Mouse (Mus musculus) bone marrow macrophage, adult 2 months (primary cell): ENCODE data around the gene Hcn1.

ENCODE experiments used
- CTCF ChIP-seq: IDR thresholded peaks from 2 replicates; pipeline ENCODE4 v1.5.1; 2012; ENCODE audit warnings: low read depth, mild to moderate bottlenecking, low read length, moderate library complexity
- POLR2A ChIP-seq: IDR thresholded peaks from 2 replicates; pipeline ENCODE4 v1.6.1; 2012; ENCODE audit warnings: mild to moderate bottlenecking, low read depth, low read length, borderline replicate concordance

DNA sequence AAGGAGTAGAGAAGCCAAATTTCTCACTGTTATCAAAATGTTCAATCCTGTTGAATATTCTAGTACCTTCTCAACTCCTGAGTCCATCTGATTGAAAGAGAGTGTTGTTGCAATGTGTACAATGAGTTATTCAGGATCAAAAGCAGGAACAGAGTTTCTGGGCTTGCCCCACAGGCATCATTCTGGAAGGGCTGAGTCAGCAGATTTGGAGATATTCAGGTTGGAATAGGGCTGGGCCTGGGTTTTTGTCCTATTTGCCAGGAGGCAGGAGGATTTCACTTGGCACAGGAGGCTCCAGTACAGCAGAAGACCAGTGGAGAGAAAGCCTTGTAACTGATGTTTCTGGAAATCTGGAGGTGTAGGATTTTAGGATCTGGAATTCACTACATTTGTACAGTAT lies 130.6 kb downstream of the Hcn1 start:
- TF ChIP-seq POLR2A: no peak
- TF ChIP-seq CTCF: no peak
